Mouse (Mus musculus) granulocyte monocyte progenitor cell, adult 5-6 weeks (primary cell): ENCODE results near the gene Klhl9. TPM values are rescaled to one million over a fixed set of nuclear protein-coding genes. Genes with fewer than 3 reads are reported as not detected.
"Not testable (repeated sequence)": the region's sequence is repeated elsewhere in the genome, so short reads cannot be mapped to it uniquely, and the experiment has no call there.

Experiments
- ATAC-seq: replicated peaks from 2 replicates; pipeline ENCODE4 v1.8.0; 2016; ENCODE audit warnings: mild to moderate bottlenecking, moderate TSS enrichment, inconsistent platforms; ENCODE audit not compliant: poor library complexity, severe bottlenecking
- total RNA-seq, 2 experiments: library from RNA; stranded (forward) in 1 of 2; stranded (reverse) in 1 of 2; fragments of 200-712, 200-1000 nt in 1 of 2; fragments of >200 nt in 1 of 2; fragmentation: Nextera tagmentation in 1 of 2; gene quantifications; 2 replicates each; pipeline ENCODE4 v1.2.3; 2014 to 2017

Gene Klhl9
- total RNA-seq (2014; fragmentation: Nextera tagmentation) (33.5 and 45.5 TPM in 2 replicates), total RNA-seq (2017) (72.4 and 96.0 TPM in 2 replicates)

GRCm38 (mm10) chr4:88721791-88722721 is at the start of gene Klhl9, which contains the start of gene Gm26566:
TSS of gene Klhl9 (minus strand) at chr4:88722465.
TSS of gene Gm26566 (plus strand) at chr4:88721805.
- ATAC-seq: peak; percentile 87

- peak; percentile 82 for ATAC-seq
These were observed 41.2 kb upstream of the Klhl9 start for GRCm38 (mm10) chr4:88763384-88764018.

- not testable (repeated sequence) for ATAC-seq
These were observed 40.1 kb upstream of the Klhl9 start for GRCm38 (mm10) chr4:88762341-88762740.

- ATAC-seq: not testable (repeated sequence)
These were observed 39.5 kb upstream of the Klhl9 start for GRCm38 (mm10) chr4:88761776-88762175.

GRCm38 (mm10) chr4:88760431-88760830 is 38.2 kb upstream of the Klhl9 start:
- not testable (repeated sequence) for ATAC-seq

- ATAC-seq: not testable (repeated sequence)
These were observed 37.5 kb upstream of the Klhl9 start, which contains the start of gene Gm13283 for GRCm38 (mm10) chr4:88759610-88760268. TSS of gene Gm13283 (plus strand) at chr4:88760119.

GRCm38 (mm10) chr4:88758751-88759150 is 36.5 kb upstream of the Klhl9 start:
- not testable (repeated sequence) for ATAC-seq

- ATAC-seq: peak; percentile 100
These were observed 35.4 kb upstream of the Klhl9 start for GRCm38 (mm10) chr4:88757628-88758031.

GRCm38 (mm10) chr4:88756581-88757513 is 34.6 kb upstream of the Klhl9 start:
- not testable (repeated sequence) for ATAC-seq

GRCm38 (mm10) chr4:88754818-88755340 is 32.6 kb upstream of the Klhl9 start, which contains the start of gene Gm13271:
TSS of gene Gm13271 (plus strand) at chr4:88754868.
- ATAC-seq: not testable (repeated sequence)

- ATAC-seq: no peak
These were observed 27.7 kb upstream of the Klhl9 start for GRCm38 (mm10) chr4:88749926-88750325.

- ATAC-seq: no peak
These were observed 21.9 kb upstream of the Klhl9 start for GRCm38 (mm10) chr4:88744207-88744606.

GRCm38 (mm10) chr4:88742771-88743371 is 20.6 kb upstream of the Klhl9 start:
- peak; percentile 21; the same call in 1 of the 2 replicates for ATAC-seq

GRCm38 (mm10) chr4:88741426-88741825 is 19.2 kb upstream of the Klhl9 start:
- ATAC-seq: peak; percentile 67

GRCm38 (mm10) chr4:88739036-88739435 is 16.8 kb upstream of the Klhl9 start:
- ATAC-seq: peak; percentile 79

- ATAC-seq: peak; percentile 66
These were observed 16.2 kb upstream of the Klhl9 start for GRCm38 (mm10) chr4:88738480-88738879.

GRCm38 (mm10) chr4:88727324-88727723 is 5.1 kb upstream of the Klhl9 start:
- peak; percentile 89 for ATAC-seq

GRCm38 (mm10) chr4:88726727-88727126 is 4.5 kb upstream of the Klhl9 start:
- ATAC-seq: no peak
